Mouse (Mus musculus) CD8-positive naive resting alpha-beta T cell, adult 57 days (primary cell): ENCODE data around the gene Nubp2. TPM values are rescaled to one million over a fixed set of nuclear protein-coding genes. Genes with fewer than 3 reads are reported as not detected.

ENCODE experiments used
- total RNA-seq: library from RNA; stranded (reverse); gene quantifications from one replicate; pipeline ENCODE4 v1.2.4, GENCODE M21; 2023

Gene Nubp2
- total RNA-seq: 53.6 TPM

GRCm38 (mm10) chr17:24886134-24886931, at the start of gene Nubp2, which contains the start of gene Spsb3:
TSS of gene Nubp2 (minus strand) at chr17:24886349.
TSS of gene Spsb3 (plus strand) at chr17:24886643.

DNA sequence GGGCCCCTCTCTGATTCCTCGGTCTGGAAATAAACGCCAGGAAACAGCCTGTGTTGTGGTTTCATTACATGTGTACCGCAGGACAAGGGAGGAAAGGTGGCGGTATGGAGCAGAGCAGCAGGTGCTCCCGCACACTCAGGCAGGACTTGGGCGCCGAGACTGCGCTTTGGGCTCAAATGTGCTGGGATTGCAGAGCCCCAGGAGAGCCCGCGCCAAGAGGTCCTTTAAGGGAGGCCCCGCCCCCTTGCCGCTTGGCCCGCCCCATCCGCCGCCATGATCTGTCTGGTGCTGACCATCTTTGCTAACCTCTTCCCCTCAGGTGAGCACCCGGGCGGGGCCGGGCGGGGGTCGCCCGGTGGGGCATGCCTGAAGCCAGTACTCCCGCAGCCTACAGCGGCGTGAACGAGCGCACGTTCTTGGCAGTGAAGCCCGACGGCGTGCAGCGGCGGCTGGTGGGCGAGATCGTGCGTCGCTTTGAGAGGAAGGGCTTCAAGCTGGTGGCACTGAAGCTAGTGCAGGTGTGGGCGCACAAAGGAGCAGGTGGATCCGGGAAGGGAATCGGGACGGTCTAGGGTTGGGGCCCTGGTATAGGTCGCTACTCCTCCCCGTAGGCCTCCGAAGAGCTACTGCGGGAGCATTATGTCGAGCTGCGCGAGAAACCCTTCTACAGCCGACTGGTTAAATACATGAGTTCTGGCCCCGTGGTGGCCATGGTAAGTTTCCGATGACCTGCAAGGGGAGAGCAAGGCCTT, 10.3 kb upstream of the Nubp2 start, which contains the start of gene Nme3:
TSS of gene Nme3 (plus strand) at position 260 of the 752 bp plus-strand sequence.

GRCm38 (mm10) chr17:24894995-24895547, 8.9 kb upstream of the Nubp2 start, which contains the start of the genes Eme2 and Mrps34:
TSS of gene Eme2 (minus strand) at chr17:24895087.
TSS of gene Mrps34 (plus strand) at chr17:24895116.

DNA sequence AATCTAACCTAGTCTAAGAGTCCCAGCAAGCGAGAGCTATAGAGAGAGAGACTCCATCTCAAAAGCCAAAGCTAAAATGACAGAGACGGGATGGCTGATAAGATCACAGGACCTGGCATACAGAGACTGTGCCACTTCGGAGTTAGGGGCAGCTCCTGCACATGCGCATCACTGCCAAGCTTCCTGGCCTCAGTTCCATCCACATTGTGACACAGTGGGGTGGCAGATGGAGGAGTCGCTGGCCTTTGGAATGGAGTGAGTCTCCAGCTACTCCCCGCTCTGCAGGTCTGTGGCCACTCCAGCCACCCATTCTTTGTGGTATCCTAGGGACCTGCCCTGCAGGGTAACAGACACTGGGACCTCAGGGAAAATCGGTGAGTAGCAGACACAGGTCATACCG, 20.4 kb downstream of the Nubp2 start, which contains the start of gene Igfals:
TSS of gene Igfals (plus strand) at position 222 of the 400 bp plus-strand sequence.

DNA sequence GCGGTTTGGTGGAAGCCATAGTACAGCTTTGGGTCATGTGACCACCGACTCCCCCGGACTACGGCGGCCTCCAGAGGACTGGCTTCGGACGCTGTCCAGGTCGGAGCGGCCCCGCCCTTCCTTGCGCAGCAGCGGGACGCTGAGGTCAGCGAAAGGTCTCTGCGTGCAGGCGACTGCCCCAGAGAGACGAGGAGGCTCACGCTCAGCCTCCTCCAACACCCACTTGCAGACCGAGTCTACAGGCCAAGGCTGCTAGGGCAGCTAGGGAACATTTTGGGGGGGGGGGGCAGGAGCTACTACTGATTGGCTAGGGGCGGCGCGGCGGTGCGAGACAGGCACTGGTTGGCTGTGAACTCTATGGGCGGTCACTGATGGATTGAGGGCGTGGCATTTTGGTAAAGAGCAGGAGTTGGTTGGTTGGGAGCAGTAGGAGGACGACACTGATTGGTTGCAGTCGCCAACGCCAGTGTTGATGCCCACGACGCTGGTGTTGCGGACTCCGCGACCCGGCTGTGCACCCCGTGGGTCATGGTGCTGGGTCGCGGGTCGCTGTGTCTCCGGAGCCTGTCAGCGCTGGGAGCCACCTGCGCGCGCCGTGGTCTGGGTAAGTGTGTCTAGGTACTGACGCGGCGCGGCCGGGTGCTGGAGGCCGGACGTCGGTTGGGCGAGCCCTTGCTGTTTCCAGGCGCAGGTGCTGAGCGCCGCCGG, 35.9 kb downstream of the Nubp2 start, which contains the start of gene Fahd1:
TSS of gene Fahd1 (minus strand) at position 300 of the 708 bp plus-strand sequence.

DNA sequence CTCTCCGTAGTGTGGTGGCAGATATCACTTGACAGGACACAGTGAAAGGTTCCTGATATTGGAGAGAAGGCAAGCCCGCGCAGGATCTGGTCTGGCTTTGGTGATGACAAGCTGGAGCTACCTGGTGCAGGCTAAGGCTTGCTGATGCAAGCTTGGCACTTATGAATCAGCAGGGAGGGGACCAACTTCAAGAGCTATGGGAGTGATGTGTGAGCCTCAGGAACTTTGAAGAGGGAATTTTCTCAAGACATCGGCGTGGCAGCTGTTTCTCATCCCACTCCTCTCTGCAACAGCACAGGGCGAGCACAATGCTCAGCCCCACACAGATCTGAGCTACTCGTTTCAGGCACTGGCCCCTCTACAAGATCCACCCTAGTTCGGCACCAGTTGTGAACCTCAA, 46.3 kb downstream of the Nubp2 start, which contains the start of gene Hagh:
TSS of gene Hagh (plus strand) at position 302 of the 400 bp plus-strand sequence.

Other genes with a start within 250 kb of the Nubp2 start
- not detected for gene Slc9a3r2, start 236.0 kb downstream of the Nubp2 start, total RNA-seq
- gene Npw, start 227.9 kb downstream of the Nubp2 start, total RNA-seq: not detected
- gene Zfp598, start 216.7 kb downstream of the Nubp2 start, total RNA-seq: 62.1 TPM
- not detected for gene Syngr3, start 196.4 kb downstream of the Nubp2 start, total RNA-seq
- gene Gfer, start 190.2 kb downstream of the Nubp2 start, total RNA-seq: 12.7 TPM
- gene Noxo1, start 190.1 kb downstream of the Nubp2 start, total RNA-seq: 2.0 TPM
- 26.6 TPM for gene Tbl3, start 178.7 kb downstream of the Nubp2 start, total RNA-seq
- gene Rnf151, start 168.3 kb downstream of the Nubp2 start, total RNA-seq: not detected
- gene Rps2, start 168.2 kb downstream of the Nubp2 start, total RNA-seq: 1,667 TPM
- gene Ndufb10, start 161.9 kb downstream of the Nubp2 start, total RNA-seq: 68.1 TPM
- gene Rpl3l, start 158.5 kb downstream of the Nubp2 start, total RNA-seq: not detected
- gene Msrb1, start 149.7 kb downstream of the Nubp2 start, total RNA-seq: 32.5 TPM
- gene Hs3st6, start 133.4 kb downstream of the Nubp2 start, total RNA-seq: not detected
- not detected for gene Meiob, start 82.1 kb downstream of the Nubp2 start, total RNA-seq
- gene Hagh, start 46.2 kb downstream of the Nubp2 start, total RNA-seq: 33.1 TPM
- 2.0 TPM for gene Fahd1, start 36.0 kb downstream of the Nubp2 start, total RNA-seq
- gene Igfals, start 20.4 kb downstream of the Nubp2 start, total RNA-seq: 0.67 TPM
- gene Spsb3, start 294 bp upstream of the Nubp2 start, total RNA-seq: 28.9 TPM
- gene Eme2, start 8.7 kb upstream of the Nubp2 start, total RNA-seq: 66.2 TPM
- gene Mrps34, start 8.8 kb upstream of the Nubp2 start, total RNA-seq: 44.8 TPM
- gene Nme3, start 10.2 kb upstream of the Nubp2 start, total RNA-seq: 24.0 TPM
- 226 TPM for gene Mapk8ip3, start 50.6 kb upstream of the Nubp2 start, total RNA-seq
- 18.5 TPM for gene Jpt2, start 74.3 kb upstream of the Nubp2 start, total RNA-seq
- 36.7 TPM for gene Cramp1l, start 129.4 kb upstream of the Nubp2 start, total RNA-seq
- gene Ift140, start 129.7 kb upstream of the Nubp2 start, total RNA-seq: 31.4 TPM
- gene Tmem204, start 197.2 kb upstream of the Nubp2 start, total RNA-seq: not detected
- 38.0 TPM for gene Telo2, start 229.6 kb upstream of the Nubp2 start, total RNA-seq
- gene Ptx4, start 234.4 kb upstream of the Nubp2 start, total RNA-seq: not detected
- gene Clcn7, start 247.0 kb upstream of the Nubp2 start, total RNA-seq: 35.2 TPM